Mouse (Mus musculus) erythroblast, adult 5-6 weeks (primary cell): ENCODE measurements around the gene Srpk3. TPM values are rescaled to one million over a fixed set of nuclear protein-coding genes. Genes with fewer than 3 reads are reported as not detected.
"Not testable (repeated sequence)": the region's sequence is repeated elsewhere in the genome, so short reads cannot be mapped to it uniquely, and the experiment has no call there.

Experiments
- ATAC-seq: replicated peaks from 2 replicates; pipeline ENCODE4 v1.8.0; 2016; ENCODE audit warnings: moderate number of reproducible peaks, mild to moderate bottlenecking, moderate TSS enrichment, inconsistent platforms; ENCODE audit not compliant: poor library complexity, low FRiP score, severe bottlenecking
- total RNA-seq, 2 experiments: library from RNA; stranded (forward) in 1 of 2; stranded (reverse) in 1 of 2; fragments of 150-400 nt in 1 of 2; fragments of 200-764, 138-1000 nt in 1 of 2; gene quantifications; 2 replicates each; pipeline versions ENCODE4 v1.2.3 to v1.2.4; 2015 to 2017; ENCODE audit warnings: low replicate concordance in 2 of 2

Srpk3 gene
- total RNA-seq (2015; ENCODE audit: low replicate concordance) = not detected in 2 replicates
- not detected in 2 replicates for total RNA-seq (2017; ENCODE audit: low replicate concordance)

GRCm38 (mm10) chrX:73774168-73774760, at the start of gene Srpk3:
Srpk3 (plus strand) TSS chrX:73774405.
- no peak for ATAC-seq

GRCm38 (mm10) chrX:73730908-73731307, 43.3 kb upstream of the Srpk3 start:
- no peak for ATAC-seq

DNA sequence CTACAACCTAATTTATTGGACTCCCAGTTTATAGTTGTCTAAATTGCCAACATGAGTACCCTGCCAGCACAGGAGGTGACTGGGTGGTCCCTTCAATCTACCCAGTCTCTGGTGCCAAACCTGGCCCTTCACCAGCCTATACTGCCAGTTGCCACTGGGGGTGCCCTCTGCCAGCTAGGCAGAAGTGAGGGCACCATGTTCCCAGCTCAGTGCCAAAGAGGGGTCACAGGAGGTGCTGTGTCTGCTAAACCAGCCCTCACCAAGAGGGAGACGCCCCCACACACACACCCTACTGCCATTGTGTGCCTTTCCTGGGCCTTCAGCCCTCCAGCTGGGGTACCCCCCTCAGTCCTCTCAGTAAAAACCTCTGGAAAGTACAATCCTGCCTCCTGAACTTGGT, 36.0 kb upstream of the Srpk3 start:
- no peak for ATAC-seq

GRCm38 (mm10) chrX:73739151-73739550, 35.1 kb upstream of the Srpk3 start:
- no peak for ATAC-seq

DNA sequence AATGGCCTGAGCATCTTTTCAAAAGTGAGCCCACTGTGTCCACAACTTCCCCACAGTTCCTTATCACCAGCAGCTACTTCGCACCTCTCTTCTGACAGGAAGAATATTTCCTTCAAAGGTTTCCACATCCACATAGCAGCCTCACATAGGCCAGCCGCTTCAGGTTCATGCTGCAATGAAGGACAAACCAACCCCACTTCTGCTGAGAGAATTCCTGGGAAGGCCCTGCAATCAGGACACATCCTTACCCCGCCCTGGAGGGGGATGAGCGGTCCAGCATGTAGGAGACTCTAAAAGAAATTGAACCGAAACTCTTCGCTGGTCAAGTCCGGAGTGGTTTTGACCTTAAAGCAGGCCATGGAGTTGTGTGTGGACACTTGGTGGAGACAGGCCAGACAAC, 34.4 kb upstream of the Srpk3 start:
- not testable (repeated sequence) for ATAC-seq

GRCm38 (mm10) chrX:73744774-73745481, 29.3 kb upstream of the Srpk3 start:
- no peak for ATAC-seq

DNA sequence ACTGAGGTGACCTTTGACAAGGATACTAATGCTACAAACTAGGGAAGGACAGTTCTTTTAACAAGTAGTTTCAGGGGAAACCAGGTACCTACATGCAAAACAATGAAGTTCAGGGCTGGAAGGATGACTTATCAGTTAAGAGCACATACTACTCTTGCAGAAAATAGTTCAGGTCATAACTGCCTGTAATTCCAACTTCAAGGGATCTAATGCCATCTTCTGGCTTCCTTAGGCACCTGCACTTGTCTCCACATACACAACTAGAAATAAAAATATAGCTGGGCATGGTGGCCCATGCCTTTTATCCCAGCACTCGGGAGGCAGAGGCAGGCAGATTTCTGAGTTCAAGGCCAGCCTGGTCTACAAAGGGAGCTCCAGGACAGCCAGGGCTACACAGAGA, 25.2 kb upstream of the Srpk3 start:
- ATAC-seq = no peak

- ATAC-seq = no peak
Measured at GRCm38 (mm10) chrX:73756334-73757140, 17.7 kb upstream of the Srpk3 start, which contains the start of gene Plxnb3. Plxnb3 (plus strand) TSS chrX:73757090.

DNA sequence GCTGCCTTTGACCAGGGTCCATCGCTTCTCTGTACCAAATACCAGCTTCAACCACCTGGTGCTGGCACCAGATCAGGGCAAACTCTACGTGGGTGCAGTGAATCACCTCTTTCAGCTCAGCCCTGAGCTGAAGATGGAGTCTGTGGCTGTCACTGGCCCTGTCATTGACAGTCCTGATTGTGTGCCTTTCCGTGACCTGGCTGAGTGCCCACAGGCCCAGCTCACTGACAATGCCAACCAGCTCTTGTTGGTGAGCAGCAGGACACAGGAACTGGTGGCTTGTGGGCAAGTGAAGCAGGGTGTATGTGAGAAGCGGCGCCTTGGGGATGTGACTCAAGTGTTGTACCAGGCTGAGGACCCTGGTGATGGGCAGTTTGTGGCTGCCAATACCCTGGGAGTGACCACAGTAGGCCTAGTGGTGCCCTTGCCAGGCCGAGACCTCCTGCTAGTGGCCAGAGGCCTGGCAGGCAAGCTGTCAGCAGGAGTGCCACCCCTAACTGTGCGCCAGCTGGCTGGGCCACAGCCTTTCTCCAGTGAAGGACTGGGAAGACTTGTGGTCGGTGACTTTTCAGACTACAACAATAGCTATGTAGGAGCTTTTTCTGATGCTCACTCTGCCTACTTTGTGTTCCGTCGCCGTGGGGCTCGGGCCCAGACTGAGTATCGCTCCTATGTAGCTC, 15.5 kb upstream of the Srpk3 start:
- no peak for ATAC-seq

- ATAC-seq = no peak
Measured at GRCm38 (mm10) chrX:73765311-73765710, 8.9 kb upstream of the Srpk3 start.

DNA sequence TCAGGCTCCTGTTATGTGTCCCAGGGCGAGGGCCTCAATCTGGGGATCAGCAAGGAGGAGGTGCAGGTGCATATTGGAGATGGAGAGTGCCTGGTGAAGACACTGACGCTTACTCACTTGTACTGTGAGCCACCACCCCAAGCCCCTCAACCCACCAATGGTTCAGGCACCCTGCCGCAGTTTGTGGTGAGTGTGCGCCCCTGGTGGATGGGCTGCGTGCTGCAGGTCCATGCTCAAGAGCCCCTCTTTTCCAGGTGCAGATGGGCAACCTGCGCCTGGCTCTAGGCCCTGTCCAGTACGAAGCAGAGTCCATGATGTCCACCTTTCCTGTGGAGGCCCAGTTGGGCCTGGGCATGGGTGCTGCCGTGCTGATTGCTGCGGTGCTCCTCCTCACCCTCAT, 6.9 kb upstream of the Srpk3 start:
- ATAC-seq = no peak

GRCm38 (mm10) chrX:73774802-73775483, 738 bp downstream of the Srpk3 start:
- no peak for ATAC-seq

DNA sequence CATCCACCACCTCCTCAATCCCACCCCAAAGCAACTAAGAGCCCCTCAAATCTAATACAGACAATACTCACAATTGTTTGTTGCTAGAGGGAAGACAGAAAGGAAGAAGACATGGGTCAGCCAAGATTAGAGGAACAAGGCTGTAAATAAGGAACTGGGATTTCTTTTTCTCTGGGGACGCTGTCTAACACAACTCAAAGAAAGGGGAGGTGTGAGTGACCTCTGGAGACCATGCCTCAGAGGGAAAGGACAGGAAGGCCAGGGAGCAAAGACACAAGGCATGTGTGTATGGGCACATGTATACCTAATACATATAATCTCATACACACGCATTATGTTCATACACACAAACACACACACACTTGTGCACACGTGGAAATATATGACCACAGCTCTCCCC, 8.0 kb downstream of the Srpk3 start:
- ATAC-seq = no peak

GRCm38 (mm10) chrX:73785666-73786065, 11.5 kb downstream of the Srpk3 start:
- ATAC-seq = no peak

DNA sequence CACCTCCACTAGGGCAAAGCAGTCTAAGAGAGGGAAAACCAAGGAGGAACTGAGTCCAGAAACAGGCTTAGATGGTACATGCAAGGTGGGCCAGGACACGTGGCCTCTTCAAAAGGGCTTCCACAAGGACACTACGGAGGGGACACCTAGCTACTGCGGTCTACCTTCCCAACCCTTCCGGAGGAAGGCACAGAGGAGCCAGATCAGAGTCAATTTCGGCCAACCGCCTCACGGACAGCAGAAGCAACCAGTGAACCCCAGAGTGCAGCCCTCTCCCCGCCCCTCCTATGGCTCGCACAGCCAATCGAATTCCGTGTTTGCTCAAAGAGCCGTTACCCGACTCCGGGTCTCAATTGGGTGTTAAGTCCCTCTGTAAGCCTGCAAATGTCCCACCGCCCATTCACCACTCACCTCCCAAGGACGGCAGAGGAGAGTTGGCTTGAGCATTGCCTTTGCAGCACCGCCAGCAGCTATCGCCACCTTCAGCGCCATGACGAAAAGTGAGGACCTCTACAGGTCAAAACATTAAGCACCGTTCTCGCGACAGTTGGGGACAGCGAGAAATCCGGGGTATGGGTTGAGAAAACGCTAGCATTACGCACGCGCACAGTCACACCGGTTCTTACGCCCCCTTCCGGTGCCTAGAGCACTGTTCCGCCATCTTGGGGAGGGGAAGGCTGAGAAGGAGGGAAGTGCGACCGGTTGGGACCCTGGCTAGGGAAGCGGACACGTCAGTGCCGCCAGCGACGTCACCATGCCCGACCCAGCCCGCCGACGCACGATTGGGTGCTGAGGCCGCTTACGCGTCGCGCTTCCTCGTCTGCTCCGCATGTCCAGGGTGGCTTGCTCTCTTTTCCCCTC, 12.4 kb downstream of the Srpk3 start, which contains the start of the genes Idh3g and Ssr4:
Idh3g (minus strand) TSS at position 534 of the 861 bp plus-strand sequence.
Ssr4 (plus strand) TSS at position 665 of the 861 bp plus-strand sequence.
- peak; percentile 91 for ATAC-seq

- ATAC-seq = peak; percentile 46
Measured at GRCm38 (mm10) chrX:73787225-73787558, 13.0 kb downstream of the Srpk3 start.

DNA sequence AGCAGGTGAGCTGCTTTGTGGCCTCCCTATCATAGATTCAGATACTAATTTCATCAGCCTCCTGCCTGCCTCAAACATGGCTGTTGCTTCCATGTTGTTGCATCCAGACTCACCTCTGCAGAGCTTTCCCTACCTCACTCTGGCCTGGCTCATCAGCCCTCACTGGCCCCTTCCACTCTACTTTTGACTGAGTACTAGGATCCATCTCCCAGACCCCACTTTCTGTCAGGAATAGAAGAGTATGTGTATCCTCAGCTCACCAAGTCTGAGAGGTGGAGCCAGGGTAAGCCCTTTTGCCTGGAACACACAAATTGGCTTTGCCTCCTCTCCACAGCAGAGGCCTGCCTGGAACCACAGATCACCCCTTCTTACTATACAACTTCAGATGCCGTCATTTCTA, 14.3 kb downstream of the Srpk3 start:
- ATAC-seq = no peak

- ATAC-seq = no peak
Measured at GRCm38 (mm10) chrX:73793039-73793438, 18.8 kb downstream of the Srpk3 start.

- no peak for ATAC-seq
Measured at GRCm38 (mm10) chrX:73793505-73793904, 19.3 kb downstream of the Srpk3 start.
